Mouse (Mus musculus) retina, postnatal 7 days (tissue): ENCODE data around the gene Vamp8.

Source experiments
- DNase-seq: peaks from one replicate; pipeline ENCODE4 v3.0.0-alpha.2; 2012; ENCODE audit warnings: low read depth, low spot score

Vamp8 gene

GRCm38 (mm10) chr6:72389941-72390771 is at the start of gene Vamp8:
Gene Vamp8 (minus strand): TSS chr6:72390703.
- DNase-seq: no peak

DNA sequence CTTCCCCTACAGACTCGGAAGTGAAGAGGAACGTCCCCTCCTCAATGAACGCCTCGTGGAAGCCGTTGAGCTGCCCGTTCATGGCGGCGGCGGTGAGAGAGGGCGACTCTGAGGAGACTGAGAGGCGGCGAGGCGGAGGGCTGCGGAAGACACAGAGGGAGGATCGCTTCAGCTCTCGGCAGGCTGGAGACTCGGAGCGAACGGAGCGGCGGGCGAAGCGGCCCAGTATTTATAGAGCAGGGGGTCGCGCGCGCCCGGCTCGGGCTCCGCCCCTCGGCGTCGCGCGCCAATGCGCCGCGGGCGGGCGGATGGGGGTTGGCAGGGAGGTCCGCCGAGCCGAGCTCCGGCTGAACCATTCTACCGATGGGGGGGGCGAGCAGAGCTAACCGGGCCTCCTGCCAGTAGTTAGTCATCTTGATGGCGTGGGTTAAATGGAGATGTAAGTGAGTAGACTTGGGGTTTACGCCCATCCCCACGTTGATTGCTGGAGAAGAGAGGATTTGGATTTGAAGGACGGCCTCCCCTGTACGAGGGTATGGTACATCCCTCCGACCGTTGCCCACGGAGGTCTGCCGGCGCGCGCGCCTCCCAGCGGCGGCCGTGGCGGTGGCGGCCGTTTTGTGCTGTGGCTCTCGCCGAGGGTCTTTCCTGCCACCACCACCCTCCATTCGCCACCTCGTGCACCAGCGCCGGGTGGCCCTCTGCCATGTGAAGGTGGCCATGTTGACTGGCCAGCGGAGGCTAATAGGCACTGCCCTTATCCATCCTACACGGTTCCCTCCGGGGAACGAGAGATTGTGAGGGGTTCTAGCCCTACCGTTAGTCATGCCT is 49.1 kb upstream of the Vamp8 start, which contains the start of gene Mat2a:
TSS of gene Mat2a (minus strand) at position 204 of the 831 bp plus-strand sequence.
- peak; percentile 92 for DNase-seq

- peak; percentile 69 for DNase-seq
Observed at GRCm38 (mm10) chr6:72438862-72439354, 48.4 kb upstream of the Vamp8 start.

GRCm38 (mm10) chr6:72438226-72438625 is 47.7 kb upstream of the Vamp8 start:
- DNase-seq: no peak

GRCm38 (mm10) chr6:72432153-72432552 is 41.6 kb upstream of the Vamp8 start:
- DNase-seq: no peak

GRCm38 (mm10) chr6:72430989-72431921 is 40.8 kb upstream of the Vamp8 start:
- DNase-seq: no peak

DNA sequence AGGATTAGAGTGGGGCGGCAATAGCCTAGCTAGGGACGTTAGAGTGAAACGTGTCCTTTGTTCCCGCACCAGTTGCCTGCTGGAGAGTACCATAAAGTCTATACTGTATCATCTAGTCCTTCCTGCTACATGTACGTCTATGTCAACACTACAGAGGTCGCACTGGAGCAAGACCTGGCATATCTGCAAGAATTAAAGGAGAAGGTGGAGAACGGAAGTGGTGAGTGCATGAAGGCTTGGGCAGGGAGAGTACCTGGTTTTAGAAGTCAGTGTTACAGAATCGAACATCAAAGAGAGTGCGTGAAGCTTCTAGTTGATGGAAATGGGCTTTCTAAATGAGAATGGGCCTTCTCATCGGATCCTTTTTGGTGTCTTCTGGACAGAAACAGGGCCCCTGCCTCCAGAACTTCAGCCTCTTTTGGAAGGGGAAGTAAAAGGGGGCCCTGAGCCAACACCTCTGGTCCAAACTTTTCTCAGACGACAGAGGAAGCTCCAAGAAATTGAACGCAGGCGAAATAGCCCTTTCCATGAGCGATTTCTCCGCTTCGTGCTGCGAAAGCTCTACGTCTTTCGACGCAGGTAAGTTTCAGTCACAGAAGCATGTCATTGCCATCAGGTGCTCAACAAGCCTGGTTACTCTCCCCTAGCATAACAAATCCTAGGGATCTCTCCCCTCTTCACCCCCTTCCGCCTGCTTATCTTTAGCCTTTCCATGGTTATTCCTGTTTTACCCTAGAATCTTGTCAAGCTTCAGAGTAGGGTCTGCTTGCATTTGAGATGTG is 38.7 kb upstream of the Vamp8 start:
- no peak for DNase-seq

DNA sequence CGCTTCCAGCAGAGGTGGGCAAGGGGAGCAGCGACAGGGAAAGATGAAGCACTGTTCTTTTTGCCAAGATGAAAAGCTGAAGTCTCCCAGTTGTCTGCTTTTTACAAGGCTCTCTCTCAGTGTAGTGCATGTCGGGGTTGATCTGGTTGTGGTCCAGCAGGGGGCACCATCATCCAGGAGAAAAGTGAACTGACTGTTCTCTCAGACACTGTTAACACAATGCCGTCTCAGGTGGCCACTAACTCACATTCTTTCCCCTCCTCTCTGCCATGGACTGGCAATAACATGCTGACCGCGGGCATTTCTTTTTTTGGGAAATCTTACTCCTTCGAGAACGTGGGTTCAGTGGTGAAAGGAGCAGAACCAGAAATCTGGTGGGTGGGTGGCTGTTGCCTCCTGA is 37.5 kb upstream of the Vamp8 start:
- peak; percentile 72 for DNase-seq

GRCm38 (mm10) chr6:72425646-72426045 is 35.1 kb upstream of the Vamp8 start:
- DNase-seq: no peak

GRCm38 (mm10) chr6:72420901-72421300 is 30.4 kb upstream of the Vamp8 start:
- DNase-seq: no peak

DNA sequence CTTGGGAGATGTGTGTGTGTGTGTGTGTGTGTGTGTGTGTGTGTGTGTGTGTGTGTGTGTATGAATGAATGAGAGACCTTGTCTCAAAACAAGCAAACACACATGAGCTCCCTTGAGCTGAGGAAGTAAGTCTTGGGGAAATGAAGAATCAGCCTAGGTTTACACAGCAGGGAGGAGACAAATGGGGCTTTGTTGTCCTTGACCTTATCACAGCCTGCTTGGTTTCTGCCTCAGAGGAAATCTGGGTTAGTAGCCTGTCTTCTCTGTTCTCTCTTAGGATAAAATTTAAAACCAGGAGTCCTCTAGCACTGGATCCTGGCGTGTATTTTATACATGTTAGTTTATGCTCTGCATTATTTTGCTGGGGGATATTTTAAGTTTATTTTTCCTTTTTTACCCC is 29.3 kb upstream of the Vamp8 start:
- no peak for DNase-seq

DNA sequence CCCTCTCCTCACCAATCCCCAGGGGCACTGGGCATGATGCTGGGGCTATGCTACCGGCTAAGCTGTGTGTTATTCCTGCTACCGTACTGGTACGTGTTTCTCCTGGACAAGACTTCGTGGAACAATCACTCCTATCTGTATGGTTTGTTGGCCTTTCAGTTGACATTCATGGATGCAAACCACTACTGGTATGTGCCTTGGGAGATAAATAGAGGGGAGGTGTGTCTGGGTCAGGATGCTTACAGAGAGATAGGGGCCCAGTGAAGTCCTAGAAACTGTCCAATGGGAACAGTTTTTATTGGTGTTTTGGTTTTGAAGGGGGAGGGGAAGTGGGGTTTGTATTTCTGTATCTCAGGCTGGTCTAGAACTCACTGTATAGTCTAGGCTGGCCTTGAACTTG is 27.8 kb upstream of the Vamp8 start:
- no peak for DNase-seq

DNA sequence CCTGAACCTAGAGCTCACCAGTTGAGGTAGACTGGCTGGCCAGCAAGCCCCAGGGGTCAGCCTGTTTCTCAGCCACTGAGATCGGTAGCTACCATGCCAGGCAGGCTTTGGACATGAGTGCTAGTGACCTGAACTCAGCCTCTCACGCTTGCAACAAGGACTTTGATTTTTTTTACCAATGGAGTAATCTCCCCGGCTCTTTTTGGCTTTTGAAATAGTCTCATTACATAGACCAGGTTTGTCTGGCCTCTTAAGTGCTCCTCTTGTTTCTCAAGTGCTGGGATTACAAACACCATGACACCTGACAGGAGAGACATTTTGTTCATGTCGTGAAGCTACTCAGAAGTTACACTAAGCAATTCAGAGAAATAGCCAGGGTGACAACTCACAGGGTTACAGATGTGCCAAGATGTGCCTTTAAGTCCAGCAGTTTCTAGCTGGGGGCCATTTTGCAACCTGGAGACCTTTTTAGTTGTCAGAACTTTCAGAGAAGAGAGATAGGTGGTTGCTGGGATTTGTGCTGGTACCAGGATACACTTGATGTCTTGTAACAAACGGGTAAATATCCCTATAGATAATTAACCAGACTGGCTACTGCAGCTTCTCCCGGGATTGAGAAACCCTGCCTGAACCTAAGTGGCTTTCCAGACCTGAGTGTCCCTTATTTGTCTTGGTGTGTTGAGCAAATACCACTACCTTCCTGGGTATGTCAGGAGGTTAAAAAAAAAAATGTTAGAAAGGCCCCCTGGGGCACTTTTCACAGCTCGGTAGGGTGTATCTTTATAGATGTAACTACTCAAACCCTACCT is 25.7 kb upstream of the Vamp8 start:
- DNase-seq: no peak

DNA sequence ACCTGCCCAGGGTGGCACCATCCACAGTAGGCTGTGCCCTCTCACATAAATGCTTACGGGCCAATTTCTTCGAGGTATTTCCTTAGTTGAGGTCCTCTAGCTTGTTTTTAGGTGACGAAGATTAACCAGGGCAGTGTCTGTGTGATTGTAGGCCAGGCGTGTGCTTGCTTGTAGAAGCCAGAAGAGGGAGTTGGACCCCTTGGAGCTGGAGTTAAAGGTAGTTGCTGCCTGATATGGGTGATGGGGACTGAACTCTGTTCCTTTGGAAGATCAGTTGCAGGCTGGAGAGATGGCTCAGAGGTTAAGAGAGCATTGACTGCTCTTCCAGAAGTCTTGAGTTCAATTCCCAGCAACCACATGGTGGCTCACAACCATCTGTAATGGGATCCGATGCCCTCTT is 24.7 kb upstream of the Vamp8 start:
- DNase-seq: no peak

- peak; percentile 89 for DNase-seq
Observed at GRCm38 (mm10) chr6:72414076-72414756, 23.7 kb upstream of the Vamp8 start, which contains the start of gene Ggcx. Gene Ggcx (plus strand): TSS chr6:72414308.

DNA sequence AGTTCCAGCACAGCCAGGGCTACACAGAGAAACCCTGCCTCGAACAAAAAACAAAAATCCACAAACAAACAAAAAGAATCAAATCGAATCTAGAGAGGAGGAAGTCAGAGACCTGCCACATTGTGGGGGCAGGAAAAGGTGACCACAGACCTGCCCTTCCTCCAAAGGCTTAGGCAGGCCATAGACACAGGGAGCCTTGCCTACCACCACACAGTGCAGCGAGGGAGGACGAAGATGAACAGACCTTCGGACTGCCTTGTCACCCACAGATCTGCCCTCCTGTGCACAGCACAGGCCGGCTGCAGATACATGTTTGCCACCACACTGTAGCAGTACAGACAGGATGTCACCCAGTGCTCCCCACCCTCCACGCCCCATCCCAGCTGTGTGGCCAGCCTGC is 20.0 kb upstream of the Vamp8 start:
- no peak for DNase-seq

DNA sequence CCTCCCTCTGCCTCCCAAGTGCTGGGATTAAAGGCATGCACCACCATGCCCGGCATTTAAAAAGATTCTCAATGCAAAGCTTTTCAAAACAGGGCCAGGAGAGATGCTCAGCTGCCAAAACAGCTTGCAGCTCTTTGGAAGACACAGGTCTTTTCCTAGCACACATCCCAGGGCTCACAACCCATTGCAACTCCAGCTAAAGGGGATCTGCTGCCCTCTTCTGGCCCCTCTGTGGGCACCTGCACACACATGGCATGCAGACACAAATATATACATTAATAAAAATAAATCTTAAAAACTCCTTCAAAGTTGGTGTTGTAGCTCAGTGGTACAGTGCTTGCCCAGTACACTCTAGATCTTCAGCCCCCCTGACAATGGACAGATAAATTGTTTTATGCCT is 19.5 kb upstream of the Vamp8 start:
- DNase-seq: no peak

DNA sequence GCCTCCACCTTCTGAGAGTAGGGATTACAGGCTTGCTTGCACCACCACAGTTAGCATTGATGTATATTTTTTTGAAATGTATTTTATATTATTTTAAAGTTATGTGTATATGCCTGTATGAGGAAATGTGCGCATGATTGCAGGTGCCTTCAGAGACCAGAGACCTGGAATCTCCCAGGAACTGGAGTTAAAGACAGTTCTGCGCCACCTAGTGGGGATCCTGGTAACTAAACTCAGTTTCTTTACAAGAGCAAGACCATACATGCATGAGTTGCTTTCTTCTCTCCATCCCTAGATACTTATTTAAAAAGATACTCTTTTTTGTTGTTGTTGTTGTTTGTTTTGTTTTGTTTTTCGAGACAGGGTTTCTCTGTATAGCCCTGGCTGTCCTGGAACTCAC is 19.1 kb upstream of the Vamp8 start:
- DNase-seq: peak; percentile 54

DNA sequence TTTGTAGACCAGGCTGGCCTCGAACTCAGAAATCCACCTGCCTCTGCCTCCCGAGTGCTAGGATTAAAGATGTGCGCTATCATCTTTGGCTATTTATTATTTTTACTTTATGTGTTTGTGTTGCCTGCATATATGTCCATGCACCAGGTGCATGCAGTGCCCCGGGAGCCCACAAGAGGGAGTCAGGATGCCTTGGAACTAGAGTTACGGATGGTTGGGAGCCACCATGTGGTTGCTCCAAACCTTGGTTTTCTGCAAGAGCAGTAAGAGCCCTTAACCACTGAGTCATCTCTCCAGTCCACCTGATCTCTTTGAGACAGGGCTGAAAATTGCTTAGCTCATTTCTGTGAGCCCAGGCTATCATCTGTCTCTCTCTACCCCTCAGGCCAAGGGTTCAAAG is 16.6 kb upstream of the Vamp8 start:
- peak; percentile 79 for DNase-seq
